Mouse (Mus musculus) brain, embryonic 14.5 days (tissue): ENCODE results near the gene Grid1. TPM values are rescaled to one million over a fixed set of nuclear protein-coding genes. Genes with fewer than 3 reads are reported as not detected.
A peak's percentile ranks its signal among the peaks of the same experiment; 100 is the strongest.

ENCODE experiments used
- DNase-seq: peaks from one replicate; pipeline ENCODE4 v3.0.0-alpha.2; 2011; ENCODE audit warnings: low read depth
- CTCF ChIP-seq: fragments of 200-500 bp; IDR thresholded peaks from 2 replicates; pipeline ENCODE4 v1.5.1; 2012; ENCODE audit warnings: inconsistent platforms, mild to moderate bottlenecking, moderate library complexity, borderline replicate concordance; ENCODE audit not compliant: insufficient read depth, insufficient read length; ENCODE audit errors: extremely low read depth
- POLR2A ChIP-seq: fragments of 200-500 bp; IDR thresholded peaks from 2 replicates; pipeline ENCODE4 v1.6.1; 2012; ENCODE audit warnings: mild to moderate bottlenecking, inconsistent platforms, borderline replicate concordance; ENCODE audit not compliant: poor library complexity, insufficient read depth, insufficient read length, severe bottlenecking; ENCODE audit errors: extremely low read depth
- polyA plus RNA-seq: library from polyadenylated mRNA; depleted of rRNA; stranded (reverse); fragments of >200 nt; gene quantifications from 2 replicates; pipeline ENCODE4 v1.2.3, GENCODE M21; 2012; rRNA removed

Grid1 gene
- 7.3 and 14.8 TPM in 2 replicates for polyA plus RNA-seq

DNA sequence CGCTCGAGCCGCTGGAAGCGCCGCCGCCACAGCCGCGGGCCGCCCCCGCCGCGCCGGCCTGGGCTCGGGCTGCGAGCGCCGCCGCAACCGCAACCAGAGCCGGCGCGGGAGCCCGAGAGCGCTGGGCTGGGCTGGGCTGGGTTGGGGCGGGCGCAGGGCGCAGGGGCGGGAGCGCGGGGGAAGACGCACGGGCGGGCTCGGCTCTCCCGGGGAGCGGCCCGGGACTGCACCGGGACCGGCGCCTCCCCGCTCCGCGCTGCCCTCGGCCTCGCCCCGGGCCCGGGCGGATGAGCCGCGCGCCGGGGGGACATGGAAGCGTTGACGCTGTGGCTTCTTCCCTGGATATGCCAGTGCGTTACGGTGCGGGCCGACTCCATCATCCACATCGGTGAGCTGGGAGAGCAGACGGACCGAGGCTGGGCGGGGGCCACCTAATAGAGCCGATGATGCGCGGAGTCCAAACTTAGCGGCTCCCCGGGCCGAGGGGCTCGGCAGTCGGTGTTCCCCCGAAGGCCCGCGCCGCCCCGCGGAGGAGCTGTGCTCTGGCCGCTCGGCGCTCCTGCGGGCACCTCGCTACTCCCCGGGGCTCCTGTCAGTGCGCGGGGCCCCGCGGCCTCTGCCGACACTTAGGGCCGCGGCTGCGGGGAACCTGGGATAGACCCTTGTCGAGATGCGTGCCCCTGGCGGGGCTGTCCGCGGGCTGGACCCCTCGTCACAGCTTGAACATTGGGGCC is at the start of gene Grid1:
Gene Grid1, plus strand, starts transcription at position 190 of the 734 bp plus-strand sequence.
- TF ChIP-seq CTCF (no peak), POLR2A (0 out of 2 replicates have a peak, but pooled peaks have one; percentile 28)

DNA sequence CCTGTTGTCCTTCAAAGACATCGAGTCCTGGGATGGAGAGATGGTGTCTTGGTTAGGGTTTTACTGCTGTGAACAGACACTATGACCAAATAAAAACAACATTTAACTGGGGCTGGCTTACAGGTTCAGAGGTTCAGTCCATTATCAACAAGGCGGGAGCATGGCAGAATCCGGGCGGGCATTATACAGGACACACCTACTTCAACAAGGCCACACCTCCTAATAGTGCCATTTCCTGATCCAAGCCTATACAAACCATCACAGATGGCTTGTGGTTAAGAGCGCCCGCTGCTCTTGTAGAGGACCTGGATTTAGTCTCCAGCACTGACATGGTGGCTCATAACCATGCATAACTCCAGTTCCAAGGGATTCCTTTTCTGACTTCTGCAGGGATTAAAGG is 49.4 kb upstream of the Grid1 start:
- TF ChIP-seq CTCF, result no peak
- no peak for TF ChIP-seq POLR2A
- no peak for DNase-seq

More for the DNA sequence above, at the start of gene Grid1:
- peak; percentile 56 for DNase-seq

DNA sequence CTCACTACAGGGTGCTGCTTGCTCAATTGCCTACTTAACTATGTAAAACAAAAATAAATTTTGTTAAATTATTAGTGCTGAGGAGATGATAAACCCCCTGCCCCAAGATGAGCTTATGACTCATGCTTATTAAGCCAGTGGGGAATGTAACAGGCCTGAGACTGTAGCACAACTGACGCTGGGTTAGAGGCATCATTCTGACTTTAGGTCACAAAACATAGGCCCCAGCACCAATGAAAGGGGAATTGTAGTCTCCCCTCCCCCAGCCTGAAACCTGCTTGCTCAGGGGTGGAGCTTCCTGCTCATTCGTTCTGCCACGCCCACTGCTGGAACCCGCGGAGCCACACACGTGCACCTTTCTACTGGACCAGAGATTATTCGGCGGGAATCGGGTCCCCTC is 48.3 kb upstream of the Grid1 start:
- no peak for TF ChIP-seq POLR2A
- TF ChIP-seq CTCF, result no peak
- DNase-seq, result no peak

DNA sequence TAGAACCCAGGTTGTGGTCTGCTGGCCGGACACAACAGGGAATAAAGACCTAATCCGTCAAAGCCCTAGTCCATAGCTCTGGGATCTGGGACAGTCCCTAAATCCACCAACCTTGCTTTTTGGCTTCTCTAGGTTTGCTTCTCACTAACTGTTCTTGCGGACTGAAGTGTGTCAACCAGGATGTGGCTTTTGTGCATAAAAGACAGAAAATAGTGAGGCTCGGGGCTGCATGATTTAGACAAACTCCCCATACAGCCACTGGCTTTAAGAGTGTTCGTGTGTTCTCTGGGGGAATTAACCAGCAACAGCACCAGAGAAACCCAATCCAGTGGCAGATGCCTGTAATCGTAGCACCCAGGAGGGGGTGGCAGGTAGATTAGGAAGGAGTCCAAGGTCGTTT is 47.8 kb upstream of the Grid1 start:
- DNase-seq, result no peak
- no peak for TF ChIP-seq POLR2A
- TF ChIP-seq CTCF, result no peak

DNA sequence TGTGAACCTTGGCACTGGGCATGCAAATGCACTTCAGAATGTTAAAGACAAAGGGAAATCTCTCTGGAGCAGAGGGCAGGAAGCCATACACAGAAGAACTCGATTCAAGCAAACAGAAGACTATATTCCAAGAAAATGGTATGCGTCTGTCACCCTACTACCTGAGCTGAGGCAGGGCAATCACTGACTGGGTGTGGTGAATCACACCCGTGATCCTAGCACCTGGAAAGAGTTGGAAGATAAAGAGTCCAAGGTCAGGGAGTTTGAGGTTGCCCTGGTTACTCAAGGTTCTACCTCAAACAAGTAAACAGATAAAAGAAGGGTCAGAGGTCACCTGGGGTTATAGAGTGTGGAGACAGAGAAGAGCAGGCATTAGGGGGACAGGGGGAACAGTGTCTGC is 46.2 kb upstream of the Grid1 start:
- TF ChIP-seq CTCF, result no peak
- TF ChIP-seq POLR2A, result no peak

DNA sequence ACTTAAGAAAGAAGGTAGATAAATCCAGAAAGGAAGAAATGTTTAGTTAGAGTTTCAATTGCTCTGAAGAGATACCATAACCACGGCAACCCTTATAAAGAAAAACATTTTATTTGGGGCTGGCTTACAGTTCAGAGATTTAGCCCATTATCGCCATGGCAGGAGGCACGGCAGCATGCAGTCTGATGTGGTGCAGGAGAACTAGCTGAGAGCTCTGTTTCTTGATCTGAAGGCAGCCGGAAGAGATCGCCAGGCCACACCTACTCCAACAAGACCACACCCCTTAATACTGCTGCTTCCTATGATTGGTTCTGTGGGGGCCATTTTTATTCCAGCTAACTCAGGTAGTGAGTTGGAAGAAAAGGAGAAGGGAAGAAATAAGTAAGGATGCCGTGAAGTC is 45.7 kb upstream of the Grid1 start:
- TF ChIP-seq POLR2A, result no peak
- no peak for TF ChIP-seq CTCF
- no peak for DNase-seq

More for the DNA sequence above, 46.2 kb upstream of the Grid1 start:
- no peak for DNase-seq

DNA sequence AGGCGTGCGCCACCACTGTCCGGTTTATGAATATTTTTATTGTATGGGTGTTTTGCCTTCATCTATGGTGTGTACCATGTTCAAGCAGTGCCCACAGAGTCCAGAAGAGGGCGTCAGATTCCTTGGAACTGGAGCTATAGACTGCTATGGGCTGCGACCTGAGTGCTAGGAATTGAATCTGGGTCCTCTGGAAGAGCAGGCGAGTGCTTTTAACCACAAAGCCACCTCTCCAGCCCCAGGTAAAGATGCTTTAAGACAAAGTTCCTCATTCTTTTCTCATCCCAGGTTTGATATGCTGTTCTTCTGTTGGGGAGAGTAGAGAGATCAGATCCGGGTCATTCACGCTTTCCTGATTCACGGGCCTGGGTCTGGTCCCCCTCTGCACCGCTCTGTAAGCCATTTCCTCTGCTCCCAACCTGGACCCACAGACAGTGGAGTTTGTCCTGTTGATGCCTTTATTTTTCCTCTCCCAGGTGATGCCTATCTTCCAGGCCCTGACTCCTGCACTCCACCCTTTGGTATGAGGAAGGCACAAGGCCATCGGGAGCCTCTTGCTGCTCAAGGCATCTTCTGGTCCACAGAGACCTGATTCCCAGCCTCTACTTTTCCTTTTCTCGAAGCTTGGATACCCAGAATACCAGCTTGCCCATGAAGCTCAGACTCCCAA is 43.1 kb upstream of the Grid1 start:
- no peak for TF ChIP-seq CTCF
- TF ChIP-seq POLR2A, result no peak
- DNase-seq, result no peak

DNA sequence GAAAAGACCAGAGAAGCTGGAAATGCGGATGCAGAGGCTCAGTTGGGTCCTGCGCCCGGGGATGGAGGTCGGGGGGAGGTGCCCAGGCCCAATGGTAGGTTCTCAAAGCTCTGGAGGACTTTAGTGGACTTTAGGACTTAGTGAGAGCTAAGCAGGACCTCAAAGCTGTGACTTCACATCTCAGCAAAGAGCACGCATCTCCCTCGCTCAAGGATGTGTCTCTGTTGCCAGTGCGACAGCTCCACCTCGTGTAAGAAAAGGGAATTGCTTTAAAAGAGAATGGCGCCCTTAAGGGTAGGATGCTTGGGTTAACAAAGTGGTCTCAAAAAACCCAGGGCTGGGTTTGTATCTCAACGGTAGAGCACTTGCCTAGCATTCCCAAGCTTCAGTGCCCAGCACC is 42.1 kb upstream of the Grid1 start:
- DNase-seq, result peak; percentile 85
- no peak for TF ChIP-seq POLR2A
- TF ChIP-seq CTCF, result peak; percentile 90

DNA sequence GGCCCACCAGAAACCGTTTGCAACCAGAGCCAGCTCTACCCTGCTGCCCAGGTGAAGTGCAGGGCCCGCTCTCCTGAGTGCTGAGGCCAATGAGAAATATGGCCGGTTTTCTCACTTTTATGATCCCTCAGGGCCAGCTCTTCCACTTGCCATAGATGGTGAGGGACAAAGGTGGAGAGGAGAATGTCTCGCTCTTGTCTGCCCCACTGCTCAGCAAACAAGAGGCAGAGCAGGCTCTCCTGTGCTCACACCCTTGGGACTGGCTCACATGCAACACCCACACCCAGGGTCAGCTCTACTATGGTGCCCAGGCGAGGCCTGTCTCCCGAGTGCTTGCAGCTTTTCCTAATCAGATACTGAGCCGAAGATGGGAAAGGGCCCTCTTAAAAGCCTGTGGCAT is 41.1 kb upstream of the Grid1 start:
- no peak for DNase-seq
- TF ChIP-seq POLR2A (no peak), CTCF (no peak)

DNA sequence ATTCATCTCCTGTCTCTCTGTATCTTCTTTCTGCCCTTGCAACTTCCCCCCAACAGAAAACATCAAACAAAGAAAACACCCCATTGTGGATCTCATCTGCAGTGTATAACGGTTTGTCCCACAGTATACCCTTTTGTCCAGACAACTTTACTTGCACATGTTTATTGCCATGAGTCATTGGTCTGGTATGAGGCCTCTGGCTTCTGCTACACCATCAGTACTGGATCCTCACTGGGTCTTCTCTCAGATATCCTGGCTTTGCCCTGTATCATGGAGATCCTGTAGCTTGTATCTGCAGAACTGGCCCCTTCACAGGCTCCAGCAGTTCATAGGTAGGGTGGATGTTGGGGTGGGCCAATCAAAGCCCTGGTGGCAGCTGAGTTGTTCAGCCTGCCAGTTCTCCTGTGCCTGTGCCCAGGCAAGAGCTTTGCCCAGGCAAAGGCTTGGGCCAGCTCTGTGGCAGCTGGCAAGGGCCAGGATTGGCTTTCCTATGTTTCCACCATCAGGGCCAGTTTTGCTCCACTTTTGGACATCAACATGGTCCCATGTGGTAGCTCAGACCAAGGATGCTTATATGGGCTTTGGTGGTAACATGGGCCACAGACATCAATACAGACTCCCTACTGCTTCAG is 26.4 kb upstream of the Grid1 start:
- TF ChIP-seq POLR2A, result no peak
- no peak for TF ChIP-seq CTCF
- DNase-seq, result no peak

DNA sequence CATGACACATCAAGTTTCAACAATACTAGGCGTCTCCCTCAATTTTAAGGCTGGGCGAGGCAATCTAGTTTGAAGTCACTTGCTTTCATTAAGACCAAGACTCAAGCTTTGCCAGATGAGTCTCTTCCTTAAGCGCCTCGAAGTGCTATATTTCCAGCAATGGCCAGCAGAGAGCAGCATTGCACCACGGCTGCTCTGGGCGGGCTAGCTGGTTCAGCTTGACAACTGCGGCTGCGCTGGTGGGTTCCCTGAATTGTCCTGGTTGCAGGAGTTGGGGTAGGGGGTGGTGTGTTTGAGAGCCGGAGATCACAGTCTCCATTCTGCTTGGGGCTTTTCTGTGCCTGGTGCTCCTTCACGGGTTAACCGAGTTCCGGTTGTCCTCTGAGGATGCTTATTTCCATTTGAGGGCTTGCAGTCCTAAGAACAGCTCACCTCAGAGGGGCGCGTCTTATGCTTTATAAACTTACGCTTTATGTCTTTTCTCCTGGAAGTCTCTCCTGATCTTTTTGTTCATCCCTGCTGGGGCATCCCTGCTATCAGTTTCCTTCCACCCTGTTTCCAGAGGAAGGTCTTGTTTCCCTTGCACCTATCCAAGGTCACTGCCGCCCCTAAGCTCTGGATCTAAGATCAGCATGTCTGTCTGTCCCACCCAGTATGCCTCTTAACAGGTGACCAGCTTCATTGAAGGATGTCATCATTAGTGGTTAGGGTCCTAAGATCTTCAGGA is 9.0 kb upstream of the Grid1 start:
- peak; percentile 94 for DNase-seq
- TF ChIP-seq POLR2A, result no peak
- TF ChIP-seq CTCF, result peak; percentile 99

DNA sequence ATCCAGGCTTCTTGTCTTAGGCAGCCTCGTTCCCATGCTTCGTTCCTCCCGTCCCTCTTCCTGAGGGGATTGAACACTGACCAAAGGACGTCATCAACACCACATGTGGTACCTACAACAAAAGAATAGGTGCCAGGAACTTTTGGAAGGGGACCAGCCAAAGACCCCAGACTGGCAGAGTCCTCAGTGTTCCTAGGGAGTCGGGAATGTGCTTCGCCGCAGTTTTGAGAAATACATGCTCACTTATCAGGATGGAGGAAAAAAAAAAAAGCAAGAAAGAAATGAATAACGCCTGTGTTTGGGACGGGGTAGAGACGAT is 8.5 kb upstream of the Grid1 start:
- DNase-seq, result no peak
- TF ChIP-seq POLR2A, result no peak
- no peak for TF ChIP-seq CTCF
